In the genomic region with DNA sequence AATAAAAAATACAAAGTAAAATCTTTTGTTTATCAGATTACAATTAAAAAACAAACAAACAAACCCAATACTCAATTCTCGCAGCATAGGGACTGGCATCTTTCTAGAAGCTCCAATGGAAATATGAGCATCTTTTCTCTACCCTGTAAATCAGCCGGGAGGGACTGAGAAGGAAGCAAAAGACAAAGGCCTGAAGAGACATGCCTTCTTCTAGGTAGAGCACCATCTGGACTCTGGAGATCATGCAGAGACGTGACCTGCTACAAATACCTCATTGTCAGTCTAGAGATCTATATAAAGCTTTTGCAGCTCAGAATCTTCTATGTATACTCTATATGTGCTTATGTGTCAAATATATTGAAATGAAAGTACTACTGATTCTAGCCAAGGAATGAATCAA, we compare ENCODE assay signal across 13 mouse cellular contexts. TPM values are rescaled to one million over a fixed set of nuclear protein-coding genes. Genes with fewer than 3 reads are reported as not detected.
DNase-seq lines count a peak whose midpoint lies in the region.
"Had no signal": no experiment of that assay in that cellular context is flagged by ENCODE, and none has a peak within 500 bp of the region (broad histone marks: within the 10 kb centered on the region; RNA-seq: fewer than 3 reads in every experiment).

No protein-coding gene starts in this region.

- peak; percentile 88 for DNase-seq in brain, adult 2 months (ENCODE audit: low read depth, low spot score)
- DNase-seq in cerebellum, adult 18-20 months = peak; percentile 54 to 75
- DNase-seq in cerebellum, adult 9-11 months = peak; percentile 74
- DNase-seq in cerebellum, postnatal 36 days = peak; percentile 49 to 66
- no peak for DNase-seq in adrenal gland, postnatal 4 days (ENCODE audit: low spot score in 2 of 2)
- DNase-seq in thymus, adult 18-20 months = no peak
- DNase-seq in layer of hippocampus, postnatal 14 days (ENCODE audit: low spot score in 2 of 2) = no peak
- DNase-seq: adrenal gland, adult 2 months; adrenal gland, postnatal 25 days; gastrocnemius, postnatal 10 days; heart, adult 18-20 months; heart, postnatal 10 days; kidney, adult 11 months had no signal

RNA-seq across cellular contexts. Expression of a gene that starts 6.6 kb away (rescaled TPM):
- total RNA-seq in adrenal gland, postnatal 4 days (2021) = 10 to 100 TPM; 29.2 to 29.4 TPM
- 10 to 100 TPM; 19.6 to 22.5 TPM for total RNA-seq in layer of hippocampus, postnatal 14 days (2021)

Comparison
In these comparisons a context has a peak if more than half of its experiments do, and no peak if none do; other contexts are left out.
1. DNase-seq: peak in brain, adult 2 months (single experiment), cerebellum, adult 18-20 months (2 of 2), cerebellum, adult 9-11 months (single experiment) and cerebellum, postnatal 36 days (2 of 2); none in adrenal gland, postnatal 4 days (0 of 2), thymus, adult 18-20 months (0 of 2) and layer of hippocampus, postnatal 14 days (0 of 2).